27 mouse cellular contexts compared by ENCODE assay signal in genomic region chr11:7158196-7158595, GRCm38 (mm10). TPM values are rescaled to one million over a fixed set of nuclear protein-coding genes. Genes with fewer than 3 reads are reported as not detected.
"Had no signal": no experiment of that assay in that cellular context is flagged by ENCODE, and none has a peak within 500 bp of the region (broad histone marks: within the 10 kb centered on the region; RNA-seq: fewer than 3 reads in every experiment).

No protein-coding gene starts in this region.

- ATAC-seq: forebrain, embryonic 16.5 days; hindbrain, embryonic 16.5 days; inflammation-experienced regulatory T-cells, adult 6 months; intestine, embryonic 15.5 days; intestine, postnatal 0 days had no signal

- H3K4me3 ChIP-seq: gastrocnemius, adult 2 months; heart, embryonic 10.5 days; heart, embryonic 12.5 days; hindbrain, embryonic 10.5 days; hindbrain, embryonic 12.5 days; intestine, embryonic 15.5 days; layer of hippocampus, adult 2 months; left cerebral cortex, adult 2 months; limb, embryonic 10.5 days; limb, embryonic 12.5 days; liver, embryonic 13.5 days; liver, embryonic 15.5 days had no signal

- H3K27ac ChIP-seq: gastrocnemius, adult 2 months; heart, embryonic 10.5 days; hindbrain, embryonic 10.5 days; hindbrain, embryonic 12.5 days; hindbrain, embryonic 14.5 days; intestine, embryonic 15.5 days; layer of hippocampus, adult 2 months; left cerebral cortex, adult 2 months; limb, embryonic 10.5 days; limb, embryonic 12.5 days; liver, embryonic 13.5 days; liver, embryonic 15.5 days had no signal

- H3K9ac ChIP-seq: heart, embryonic 12.5 days; hindbrain, embryonic 12.5 days; hindbrain, embryonic 14.5 days; intestine, embryonic 15.5 days; limb, embryonic 12.5 days; liver, embryonic 13.5 days; liver, embryonic 15.5 days had no signal

- H3K9me3 ChIP-seq: heart, embryonic 10.5 days; heart, embryonic 12.5 days; hindbrain, embryonic 10.5 days; hindbrain, embryonic 12.5 days; intestine, embryonic 15.5 days; limb, embryonic 10.5 days; limb, embryonic 12.5 days; liver, embryonic 13.5 days; liver, embryonic 15.5 days had no signal

- H3K36me3 ChIP-seq: heart, embryonic 10.5 days; heart, embryonic 12.5 days; hindbrain, embryonic 10.5 days; hindbrain, embryonic 12.5 days; intestine, embryonic 15.5 days; limb, embryonic 10.5 days; limb, embryonic 12.5 days; liver, embryonic 13.5 days; liver, embryonic 15.5 days had no signal

- DNase-seq: gastrocnemius, adult 2 months; gastrocnemius, postnatal 10 days; gastrocnemius, postnatal 25 days; heart, adult 18-20 months; heart, postnatal 10 days; heart, postnatal 4 days; kidney, postnatal 4 days; liver; liver, embryonic 13.5 days had no signal

- H3K4me2 ChIP-seq: heart, embryonic 12.5 days; hindbrain, embryonic 12.5 days; hindbrain, embryonic 14.5 days; intestine, embryonic 15.5 days; limb, embryonic 12.5 days; liver, embryonic 13.5 days; liver, embryonic 15.5 days had no signal

- H3K27me3 ChIP-seq: heart, embryonic 12.5 days; hindbrain, embryonic 12.5 days; intestine, embryonic 15.5 days; limb, embryonic 12.5 days; liver, embryonic 13.5 days; liver, embryonic 15.5 days had no signal

RNA-seq across cellular contexts. Expression of gene Gm11985, which starts 30.2 kb away (rescaled TPM):
- polyA plus RNA-seq: forebrain, embryonic 16.5 days; frontal cortex, adult 2 months; heart, embryonic 12.5 days; heart, embryonic 14.5 days; heart, embryonic 16.5 days; hindbrain, embryonic 10.5 days; hindbrain, embryonic 12.5 days; hindbrain, embryonic 14.5 days; hindbrain, embryonic 16.5 days; inflammation-experienced regulatory T-cells, adult 6 months; intestine, embryonic 15.5 days; intestine, postnatal 0 days; limb, embryonic 10.5 days; limb, embryonic 12.5 days; liver, embryonic 13.5 days; liver, embryonic 15.5 days had no signal

RNA-seq across cellular contexts. Expression of gene Igfbp1, which starts 39.4 kb away (rescaled TPM):
- polyA plus RNA-seq: heart, embryonic 14.5 days; hindbrain, embryonic 14.5 days; inflammation-experienced regulatory T-cells, adult 6 months had no signal

RNA-seq across cellular contexts. Expression of gene Igfbp3, which starts 55.5 kb away (rescaled TPM):
- polyA plus RNA-seq: inflammation-experienced regulatory T-cells, adult 6 months had no signal
